Mouse (Mus musculus): Measurements from ENCODE around the gene Qrich1.
A peak's percentile ranks its signal among the peaks of the same experiment; 100 is the strongest.

The Qrich1 gene

GRCm38 (mm10) chr9:108492043-108492750 lies 24.4 kb upstream of the Qrich1 start:
- no peak for ATAC-seq (ENCODE audit: low TSS enrichment)

DNA sequence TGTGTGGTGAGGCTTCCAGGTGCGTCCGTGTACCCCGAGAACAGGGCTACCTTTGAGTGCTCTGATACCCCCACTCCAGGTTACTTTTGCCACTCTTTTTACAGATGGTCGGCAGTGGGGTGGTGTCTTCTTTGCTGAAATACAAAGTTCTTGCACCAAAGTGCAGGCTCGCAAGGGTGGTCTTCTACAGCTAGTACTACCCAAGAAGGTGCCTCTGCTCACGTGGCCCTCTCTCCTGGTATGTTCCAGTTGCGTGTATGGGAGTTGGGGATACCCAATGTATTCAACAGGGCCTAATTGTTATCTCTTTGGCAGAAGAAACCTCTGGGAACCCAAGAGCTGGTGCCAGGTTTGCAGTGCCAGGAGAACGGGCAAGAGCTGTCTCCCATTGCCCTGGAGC lies 23.4 kb upstream of the Qrich1 start:
- ATAC-seq (ENCODE audit: low TSS enrichment), result no peak

- no peak for ATAC-seq (ENCODE audit: low TSS enrichment)
These were observed 22.3 kb upstream of the Qrich1 start for GRCm38 (mm10) chr9:108494146-108494825.

DNA sequence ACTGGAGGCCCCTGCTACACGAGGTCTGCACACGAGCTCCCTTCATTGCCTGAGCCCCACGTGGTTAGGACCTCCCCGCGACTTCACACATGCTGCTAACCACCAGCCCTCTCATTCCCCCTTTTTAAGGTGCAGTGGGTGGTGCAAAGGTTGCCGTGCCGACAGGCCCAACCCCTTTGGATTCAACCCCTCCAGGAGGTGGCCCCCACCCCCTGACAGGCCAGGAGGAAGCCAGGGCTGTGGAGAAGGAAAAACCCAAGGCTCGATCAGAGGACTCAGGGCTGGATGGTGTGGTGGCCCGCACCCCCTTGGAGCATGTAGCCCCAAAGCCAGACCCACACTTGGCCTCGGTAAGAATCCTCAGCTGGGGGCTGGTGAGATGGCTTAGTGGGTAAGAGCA lies 21.7 kb upstream of the Qrich1 start:
- no peak for ATAC-seq (ENCODE audit: low TSS enrichment)

DNA sequence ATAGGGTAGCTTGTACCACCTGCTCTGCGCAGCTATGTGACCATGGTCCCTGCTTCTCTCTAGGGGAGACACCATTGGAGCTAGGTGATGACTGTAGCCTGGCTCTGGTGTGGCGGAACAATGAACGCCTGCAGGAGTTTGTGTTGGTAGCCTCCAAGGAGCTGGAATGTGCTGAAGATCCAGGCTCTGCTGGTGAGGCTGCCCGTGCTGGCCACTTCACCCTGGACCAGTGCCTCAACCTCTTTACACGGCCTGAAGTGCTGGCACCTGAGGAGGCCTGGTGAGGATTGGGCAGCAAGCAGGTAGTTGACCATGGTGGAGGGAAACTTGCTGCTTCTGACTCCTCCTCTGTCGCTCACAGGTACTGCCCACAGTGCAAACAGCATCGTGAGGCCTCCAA lies 17.4 kb upstream of the Qrich1 start:
- no peak for ATAC-seq (ENCODE audit: low TSS enrichment)

DNA sequence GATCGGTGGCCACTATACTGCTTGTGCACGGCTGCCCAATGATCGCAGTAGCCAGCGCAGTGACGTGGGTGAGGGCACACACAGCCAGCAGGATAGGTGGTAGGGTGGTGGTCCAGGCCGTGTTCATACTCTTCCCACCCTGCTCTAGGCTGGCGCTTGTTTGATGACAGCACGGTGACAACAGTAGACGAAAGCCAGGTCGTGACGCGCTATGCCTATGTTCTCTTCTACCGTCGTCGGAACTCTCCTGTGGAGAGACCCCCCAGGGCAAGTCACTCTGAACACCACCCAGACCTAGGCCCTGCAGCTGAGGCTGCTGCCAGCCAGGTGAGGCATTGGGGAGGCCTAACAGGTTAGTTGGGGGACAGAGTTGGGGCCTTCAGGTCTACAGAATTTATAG lies 16.7 kb upstream of the Qrich1 start:
- no peak for ATAC-seq (ENCODE audit: low TSS enrichment)

GRCm38 (mm10) chr9:108506901-108507300 lies 9.7 kb upstream of the Qrich1 start:
- ATAC-seq (ENCODE audit: low TSS enrichment), result no peak

- ATAC-seq (ENCODE audit: low TSS enrichment), result peak; percentile 99
These were observed 8.8 kb upstream of the Qrich1 start, which contains the start of gene Qars for GRCm38 (mm10) chr9:108507619-108508434. TSS of gene Qars (plus strand) at chr9:108507706.

GRCm38 (mm10) chr9:108508776-108509175 lies 7.8 kb upstream of the Qrich1 start:
- ATAC-seq (ENCODE audit: low TSS enrichment), result no peak

DNA sequence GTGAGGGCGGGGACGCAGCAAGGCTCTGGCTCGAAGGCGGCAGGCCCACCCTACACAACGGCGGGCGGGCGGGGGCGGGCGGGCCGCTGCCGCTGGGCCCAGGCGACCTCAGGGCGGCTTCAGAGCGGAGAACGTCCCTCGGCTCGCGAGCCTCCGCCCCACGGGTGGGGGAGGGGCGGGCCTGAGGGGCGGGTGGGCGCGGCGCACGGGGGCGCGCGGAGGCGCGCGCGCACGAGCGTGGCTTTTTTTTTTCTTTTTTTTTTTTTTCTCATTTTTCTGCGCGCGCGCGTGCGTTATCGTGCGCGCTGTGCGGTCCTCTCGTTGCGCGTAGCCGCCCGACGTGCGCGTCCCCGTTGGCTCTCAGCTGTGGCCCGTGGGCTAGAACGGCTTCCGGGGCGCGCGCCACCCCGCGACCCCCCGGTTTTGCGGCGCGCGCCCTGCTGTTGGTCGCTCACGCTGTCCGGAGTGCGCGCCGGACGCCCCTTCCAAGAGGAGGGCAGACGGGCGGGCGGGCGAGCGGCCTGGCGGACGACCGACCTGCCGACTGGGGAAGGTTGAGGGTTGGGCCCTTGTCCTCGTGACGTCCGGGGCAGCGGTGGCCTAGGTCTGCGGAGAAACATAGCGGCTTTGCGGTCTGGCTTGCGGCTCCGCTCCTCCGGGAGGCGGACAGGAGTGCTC lies 786 bp downstream of the Qrich1 start:
- peak; percentile 32; the same call in 1 of the 2 replicates for ATAC-seq (ENCODE audit: low TSS enrichment)

GRCm38 (mm10) chr9:108517931-108518332 lies 1.3 kb downstream of the Qrich1 start:
- peak; percentile 15; the same call in 1 of the 2 replicates for ATAC-seq (ENCODE audit: low TSS enrichment)

DNA sequence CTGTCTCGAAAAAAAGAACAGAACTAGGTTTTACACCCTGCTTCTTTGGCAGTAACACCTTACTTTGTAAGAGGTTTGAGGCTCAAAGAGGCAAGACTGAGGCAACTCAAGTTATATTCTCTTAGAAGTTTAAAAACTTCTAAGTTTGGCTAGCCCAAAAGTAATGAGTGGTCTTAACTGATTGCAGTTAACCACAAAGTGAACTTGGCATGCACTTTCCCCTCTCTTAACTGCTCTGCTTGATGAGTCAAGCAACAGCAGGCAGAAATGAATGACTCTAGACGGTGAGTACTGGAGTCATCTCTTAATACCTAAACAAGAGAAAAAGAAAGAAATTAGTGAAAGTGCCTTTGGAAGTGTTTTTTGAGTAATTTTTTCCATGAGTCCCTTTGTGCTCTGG lies 5.0 kb downstream of the Qrich1 start:
- no peak for ATAC-seq (ENCODE audit: low TSS enrichment)

DNA sequence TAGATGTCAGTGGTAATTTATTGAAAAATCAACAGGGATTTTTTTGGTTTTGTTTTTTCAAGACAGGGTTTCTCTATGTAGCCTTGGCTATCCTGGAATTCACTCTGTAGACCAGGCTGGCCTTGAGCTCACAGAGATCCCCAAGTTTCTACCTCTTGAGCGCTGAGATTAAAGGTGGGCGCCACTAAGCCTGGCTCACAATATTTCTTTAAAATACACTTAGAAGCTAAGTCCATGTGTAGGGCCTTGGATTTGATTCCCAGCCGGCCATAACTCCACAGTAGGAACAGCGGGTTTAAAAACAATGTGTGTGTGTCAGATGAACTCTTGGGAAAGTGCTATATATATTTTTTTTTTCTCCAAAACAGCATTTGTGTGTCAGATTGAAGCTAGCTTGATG lies 6.7 kb downstream of the Qrich1 start:
- no peak for ATAC-seq (ENCODE audit: low TSS enrichment)

DNA sequence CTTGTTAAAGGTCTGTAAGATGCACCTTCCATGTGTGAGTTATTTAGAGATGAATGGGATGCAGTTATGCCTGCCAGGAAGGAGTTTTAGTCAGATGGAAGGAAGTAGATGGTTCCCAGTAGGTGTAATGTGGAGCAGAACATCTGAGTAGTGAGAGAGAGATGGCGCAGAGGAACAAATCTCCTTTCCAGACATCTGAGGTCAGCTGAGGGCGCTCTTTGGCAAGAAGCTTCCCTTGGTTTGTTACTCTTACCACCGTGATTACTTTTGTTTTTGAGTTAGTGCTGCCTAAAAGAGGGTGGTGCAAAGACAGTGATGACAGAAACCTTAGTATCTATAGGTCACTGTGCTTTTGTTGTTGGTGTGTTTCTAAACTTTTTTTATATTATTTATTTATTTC lies 8.8 kb downstream of the Qrich1 start:
- no peak for ATAC-seq (ENCODE audit: low TSS enrichment)

DNA sequence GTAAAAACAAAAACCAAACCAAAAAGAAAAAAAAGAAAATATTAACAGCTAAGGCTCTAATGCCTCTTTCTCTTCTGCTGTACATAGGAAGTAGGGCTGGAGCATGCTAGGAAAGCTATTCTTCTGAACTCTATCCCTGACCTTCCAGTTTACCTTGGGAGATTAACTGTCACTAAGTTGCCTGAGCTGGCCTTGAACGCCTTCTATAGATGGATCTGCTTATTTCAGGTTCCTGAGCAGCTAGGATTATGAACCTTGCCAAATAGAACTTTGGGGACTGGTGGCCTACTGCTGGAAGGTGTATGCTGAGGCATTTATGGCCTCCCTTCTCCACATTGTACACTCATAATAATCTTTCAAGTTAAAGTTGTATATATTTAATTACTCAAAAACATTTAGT lies 14.3 kb downstream of the Qrich1 start:
- ATAC-seq (ENCODE audit: low TSS enrichment), result no peak

DNA sequence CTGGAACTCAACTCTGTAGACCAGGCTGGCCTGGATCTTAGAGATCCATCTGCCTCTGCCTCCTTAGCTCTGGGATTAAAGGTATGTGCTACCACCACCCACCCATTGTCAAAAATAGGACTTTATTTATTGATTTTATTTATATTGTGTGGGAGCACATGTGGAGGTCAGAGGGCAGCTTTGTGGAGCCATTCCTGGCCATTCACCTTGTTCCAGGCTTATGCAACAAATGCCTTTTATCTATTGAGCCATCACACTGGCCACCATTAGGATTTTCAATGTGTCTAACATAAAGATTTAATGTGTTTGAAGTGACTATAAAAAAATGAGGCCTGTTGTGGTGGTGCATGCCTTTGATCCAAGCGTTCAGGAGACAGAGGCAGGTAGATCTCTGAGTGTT lies 14.9 kb downstream of the Qrich1 start:
- ATAC-seq (ENCODE audit: low TSS enrichment), result no peak

GRCm38 (mm10) chr9:108540846-108541245 lies 24.2 kb downstream of the Qrich1 start:
- no peak for ATAC-seq (ENCODE audit: low TSS enrichment)

- no peak for ATAC-seq (ENCODE audit: low TSS enrichment)
These were observed 29.4 kb downstream of the Qrich1 start for GRCm38 (mm10) chr9:108545986-108546385.

- ATAC-seq (ENCODE audit: low TSS enrichment), result no peak
These were observed 30.3 kb downstream of the Qrich1 start for GRCm38 (mm10) chr9:108546875-108547274.

- no peak for ATAC-seq (ENCODE audit: low TSS enrichment)
These were observed 42.6 kb downstream of the Qrich1 start for GRCm38 (mm10) chr9:108559169-108559568.

DNA sequence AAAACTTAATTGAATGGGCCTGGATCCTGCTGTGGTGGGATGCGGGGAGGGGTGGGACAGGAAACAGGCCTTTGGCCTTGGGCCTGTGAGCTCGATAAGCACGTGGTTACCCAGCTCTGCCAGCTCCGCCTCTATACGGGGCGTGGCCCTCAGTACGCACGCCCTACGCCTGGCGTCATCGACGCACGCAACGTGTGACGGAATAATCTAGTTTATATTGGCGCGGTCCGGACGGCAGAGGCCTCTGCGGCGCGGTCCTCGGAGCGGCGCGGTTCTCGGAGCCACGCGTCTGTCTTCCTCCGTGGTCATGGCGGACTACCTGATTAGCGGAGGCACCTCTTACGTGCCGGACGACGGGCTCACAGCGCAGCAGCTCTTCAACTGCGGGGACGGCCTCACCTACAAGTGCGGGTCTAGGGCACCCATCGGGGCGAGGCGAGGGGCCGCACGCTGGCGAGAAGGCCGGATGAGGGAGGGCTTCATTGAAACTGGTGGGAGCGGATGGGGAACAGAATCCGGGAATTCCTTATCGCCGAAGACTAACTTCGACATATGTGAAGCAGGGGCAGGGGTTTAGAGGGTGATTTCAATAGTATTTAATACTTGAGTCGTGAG lies 43.7 kb downstream of the Qrich1 start, which contains the start of gene Impdh2:
Impdh2 (plus strand) TSS at position 60 of the 615 bp plus-strand sequence.
- ATAC-seq (ENCODE audit: low TSS enrichment), result peak; percentile 95
